Mouse (Mus musculus) gastrocnemius, adult 8-10 months (tissue): ENCODE measurements around the gene Cyp2f2. TPM values are rescaled to one million over a fixed set of nuclear protein-coding genes. Genes with fewer than 3 reads are reported as not detected.

Experiments
- DNase-seq, 2 experiments: peaks; one replicate each; pipeline ENCODE4 v3.0.0; 2022; ENCODE audit warnings: low spot score in 2 of 2
- microRNA-seq: library from miRNA; unstranded; fragments of <30 nt; microRNA quantifications from one replicate; pipeline ENCODE4 v1.2.0, GENCODE M21; 2022
- total RNA-seq, 4 experiments: library from RNA; stranded (reverse); gene quantifications; 2 replicates each; pipeline ENCODE4 v1.2.4; 2022

Cyp2f2 gene
- total RNA-seq, 4 experiments from 2014 or later: 0.34 to 1.2 (median 0.77) TPM

DNA sequence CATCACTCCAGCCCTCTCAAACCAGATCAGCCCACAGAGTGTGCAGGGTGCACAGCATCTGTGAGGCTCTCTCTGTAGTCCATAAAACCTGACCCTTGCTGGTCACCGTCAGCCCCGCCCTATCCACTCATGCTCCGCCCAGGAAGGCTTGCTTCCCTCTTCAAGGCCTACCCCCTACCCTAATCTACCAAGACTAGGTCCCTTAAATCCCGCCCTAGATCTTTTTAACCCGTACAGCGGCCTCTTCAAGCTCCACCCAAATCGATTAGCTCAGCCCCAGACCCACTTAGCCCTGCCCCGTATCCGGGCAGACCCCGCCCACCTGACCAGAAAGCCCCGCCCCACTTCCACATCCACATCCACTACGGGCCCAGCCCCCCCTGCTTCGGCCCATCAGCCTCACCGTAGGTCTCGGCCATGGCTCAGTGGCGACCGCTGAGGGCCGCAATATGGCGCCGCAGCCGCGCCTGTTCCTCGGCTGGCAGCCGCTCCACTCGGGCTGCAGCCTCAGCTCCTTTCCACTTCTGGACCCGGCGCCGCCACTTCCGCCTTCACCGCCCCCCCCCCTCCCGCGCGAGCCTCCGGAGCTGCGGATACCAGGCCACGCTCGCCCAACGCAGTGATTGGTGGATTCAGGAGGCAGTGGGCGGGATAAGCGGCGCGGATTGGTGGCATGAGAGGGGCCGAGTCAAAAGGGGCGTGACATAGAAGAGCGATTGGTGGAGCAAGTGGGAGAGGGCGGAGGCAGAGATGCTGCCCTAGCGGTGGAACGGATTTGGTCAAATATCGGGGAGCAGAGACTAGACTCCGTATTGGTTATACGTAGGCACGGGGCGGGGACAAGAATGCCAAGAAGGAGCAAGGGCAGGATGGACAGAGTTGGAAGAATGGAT, 58.9 kb downstream of the Cyp2f2 start, which contains the start of gene Rab4b:
Rab4b (minus strand) TSS at position 573 of the 893 bp plus-strand sequence.
- peak; percentile 99 to 100 for DNase-seq

DNA sequence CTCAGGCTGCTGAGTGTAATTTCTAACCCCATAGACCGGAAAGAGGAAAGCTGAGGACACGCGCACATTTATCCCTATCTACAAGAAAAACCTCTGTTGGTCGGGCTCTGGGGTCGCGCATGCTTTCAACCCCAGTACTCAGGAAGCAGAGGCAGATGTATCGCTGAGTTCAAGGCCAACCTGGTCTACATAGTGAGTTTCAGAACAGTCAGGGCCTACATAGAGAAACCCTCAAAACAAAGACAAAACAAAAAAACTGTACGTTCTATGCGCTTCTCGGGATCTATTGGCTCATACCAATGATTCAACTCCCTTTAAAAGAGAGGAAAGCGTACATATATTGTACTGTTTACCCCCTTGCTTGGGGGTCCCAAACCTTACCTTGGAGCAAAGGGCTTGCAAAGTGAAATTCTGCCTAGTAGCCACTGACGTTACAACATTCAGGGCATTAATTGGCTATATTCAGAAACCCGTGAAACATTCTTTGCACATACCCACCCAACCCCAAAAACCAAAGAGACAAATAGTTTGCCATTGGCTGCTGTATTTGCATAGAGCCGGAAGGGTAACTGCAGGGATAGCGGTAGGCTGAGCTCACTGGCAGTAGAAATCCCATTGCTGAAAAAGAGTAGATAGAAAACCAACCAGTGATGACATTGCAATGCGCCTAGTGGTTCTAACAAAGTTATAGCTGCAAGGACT, 59.7 kb downstream of the Cyp2f2 start:
- no peak for DNase-seq

DNA sequence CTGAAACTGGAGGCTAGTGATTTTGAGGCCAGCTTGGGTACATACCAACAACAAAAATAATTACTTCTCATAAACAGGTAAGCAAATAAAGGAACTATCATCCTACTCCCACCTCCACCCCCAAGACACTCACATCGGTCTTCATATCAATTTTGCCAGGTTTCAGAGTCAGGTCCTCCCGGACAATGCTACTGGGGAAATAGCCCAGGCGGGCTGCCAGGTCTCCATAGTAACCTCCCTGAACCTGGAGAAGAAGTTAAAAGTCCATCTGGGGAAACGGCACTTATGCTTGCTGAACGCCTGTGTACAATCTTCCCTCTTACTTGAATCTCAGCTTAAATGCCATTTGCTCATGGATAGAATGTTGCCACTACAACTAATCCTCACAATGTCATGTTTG, 60.3 kb downstream of the Cyp2f2 start:
- DNase-seq: peak in 1 of 2 experiments; percentile 52

DNA sequence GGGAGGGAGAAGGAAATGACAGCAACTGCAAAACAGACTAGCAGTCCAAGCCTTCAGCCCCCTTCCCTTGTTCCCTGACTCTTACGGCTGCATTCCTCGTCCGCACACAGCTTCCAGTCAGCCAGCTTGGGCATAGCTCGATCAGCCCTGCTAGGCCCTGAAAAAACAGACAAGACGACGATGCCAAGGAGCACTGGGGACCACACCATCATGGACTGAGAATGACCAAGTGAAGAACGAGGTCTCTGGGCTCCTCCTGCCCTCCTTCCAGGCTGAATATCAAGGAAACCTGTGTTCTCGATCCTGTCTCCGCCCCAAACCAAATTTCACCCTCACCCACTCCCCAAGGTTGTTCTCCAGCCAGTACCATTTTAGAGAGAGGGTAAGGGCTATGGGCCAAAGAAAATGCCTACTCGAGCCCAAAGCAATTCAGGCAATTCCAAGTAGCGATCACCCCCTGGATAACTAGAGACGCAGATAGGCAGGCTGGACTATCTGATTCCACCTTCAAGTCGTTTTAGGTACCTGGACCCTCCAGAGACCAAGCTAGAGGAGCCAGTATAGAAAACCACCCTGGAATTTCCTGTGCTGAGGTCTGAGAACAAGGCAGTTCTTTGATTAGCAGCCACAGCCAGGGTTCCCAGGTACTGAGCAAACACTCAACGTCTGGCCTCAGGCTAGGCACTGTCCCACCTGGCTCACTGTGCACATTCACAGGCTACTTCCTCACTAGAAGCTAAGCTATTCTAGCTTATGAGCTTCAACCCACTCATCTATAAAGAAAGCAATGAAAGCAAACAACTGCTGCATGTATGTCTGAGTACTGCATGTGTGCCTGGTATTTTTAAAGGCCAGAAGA, 61.4 kb downstream of the Cyp2f2 start, which contains the start of the genes Gm21983 and Mia:
Gm21983 (minus strand) TSS at position 250 of the 859 bp plus-strand sequence.
Mia (minus strand) TSS at position 321 of the 859 bp plus-strand sequence.
- no peak for DNase-seq

DNA sequence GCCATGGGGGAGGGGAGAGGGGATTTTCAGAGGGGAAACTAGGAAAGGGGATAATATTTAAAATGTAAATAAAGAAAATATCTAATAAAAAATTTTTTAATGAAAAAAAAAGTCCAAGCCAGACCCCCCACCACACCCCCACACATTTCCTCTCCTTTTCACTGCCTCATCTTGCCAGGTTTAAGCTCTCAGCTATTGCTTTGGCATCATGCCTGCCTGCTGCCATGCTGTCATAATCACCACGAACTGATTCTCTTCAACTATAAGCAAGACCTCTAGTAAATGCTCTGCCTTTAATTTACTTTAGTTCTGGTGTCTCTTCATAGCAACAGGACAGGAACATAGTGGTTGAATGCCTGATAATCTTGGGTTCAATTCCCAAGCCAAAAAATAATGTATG, 62.8 kb downstream of the Cyp2f2 start:
- no peak for DNase-seq

Small RNA genes within 50 kb of the gene (microRNA-seq; reads per million reads assigned to microRNA genes)
- not detected for gene Mir3101

Other genes starting within 250 kb of the Cyp2f2 start
- gene Cyp2a22, start 180.5 kb upstream of the Cyp2f2 start, total RNA-seq: not detected
- under 1 TPM in 1 of 4 experiments, not detected in 3; 0.40 TPM for gene Cyp2a12, start 90.8 kb upstream of the Cyp2f2 start, total RNA-seq
- not detected for gene Cyp2t4, start 33.8 kb downstream of the Cyp2f2 start, total RNA-seq
- 100 to 1,000 TPM; 119 to 120 (median 119) TPM for gene Egln2, start 46.9 kb downstream of the Cyp2f2 start, total RNA-seq
- 1 to 10 TPM; 4.3 to 5.8 (median 4.7) TPM for gene Rab4b, start 59.0 kb downstream of the Cyp2f2 start, total RNA-seq
- gene Gm21983, start 61.2 kb downstream of the Cyp2f2 start, total RNA-seq: not detected
- gene Mia, start 61.2 kb downstream of the Cyp2f2 start, total RNA-seq: under 1 TPM in 1 of 4 experiments, not detected in 3; 0.75 TPM
- gene BC024978, start 75.9 kb downstream of the Cyp2f2 start, total RNA-seq: 10 to 100 TPM; 13.2 to 20.5 (median 15.1) TPM
- 10 to 100 TPM; 27.9 to 32.9 (median 31.6) TPM for gene Snrpa, start 76.4 kb downstream of the Cyp2f2 start, total RNA-seq
- gene Itpkc, start 108.8 kb downstream of the Cyp2f2 start, total RNA-seq: 1 to 10 TPM; 3.5 to 4.6 (median 3.7) TPM
- 1 to 10 TPM; 2.6 to 3.3 (median 3.0) TPM for gene Coq8b, start 113.1 kb downstream of the Cyp2f2 start, total RNA-seq
- gene Numbl, start 138.5 kb downstream of the Cyp2f2 start, total RNA-seq: 1 to 10 TPM; 1.5 to 3.4 (median 2.2) TPM
- 10 to 100 TPM; 33.6 to 50.3 (median 43.1) TPM for gene Ltbp4, start 217.8 kb downstream of the Cyp2f2 start, total RNA-seq
- 1 to 10 TPM; 1.8 to 3.9 (median 2.7) TPM for gene Shkbp1, start 236.1 kb downstream of the Cyp2f2 start, total RNA-seq
- gene Gm20479, start 237.5 kb downstream of the Cyp2f2 start, total RNA-seq: under 1 TPM in 1 of 4 experiments, not detected in 3; 0.53 TPM